Mouse (Mus musculus) hindbrain, postnatal 0 days (tissue): ENCODE results near the gene Ppfibp1. TPM values are rescaled to one million over a fixed set of nuclear protein-coding genes. Genes with fewer than 3 reads are reported as not detected.

Experiments
- ATAC-seq: fragments of 200-750 bp; cut with Nextera tagmentation; 2 replicates; pipeline ENCODE4 v1.8.0; 2017; ENCODE audit warnings: mild to moderate bottlenecking, moderate TSS enrichment, moderate library complexity
- DNase-seq: peaks from one replicate; pipeline ENCODE4 v3.0.0-alpha.2; 2015; ENCODE audit warnings: low spot score
- H3K27ac ChIP-seq: fragments of 300-500 bp; sonication (generic); 2 replicates; pipeline ENCODE4 v1.5.1; 2014; ENCODE audit warnings: mild to moderate bottlenecking
- H3K27me3 ChIP-seq: fragments of 300-500 bp; sonication (generic); 2 replicates; pipeline ENCODE4 v1.6.1; 2014; ENCODE audit warnings: low read length, mixed read lengths; ENCODE audit not compliant: insufficient read depth
- H3K36me3 ChIP-seq: fragments of 300-500 bp; sonication (generic); 2 replicates; pipeline ENCODE4 v1.6.1; 2014; ENCODE audit warnings: low read length, mixed read lengths; ENCODE audit not compliant: insufficient read depth
- H3K4me1 ChIP-seq: fragments of 300-500 bp; sonication (generic); 2 replicates; pipeline ENCODE4 v1.6.1; 2014; ENCODE audit warnings: antibody characterized with exemption, low read length, mixed read lengths; ENCODE audit not compliant: insufficient read depth
- H3K4me2 ChIP-seq: fragments of 300-500 bp; sonication (generic); 2 replicates; pipeline ENCODE4 v1.6.1; 2014; ENCODE audit warnings: low read depth, mild to moderate bottlenecking, low read length, moderate library complexity, mixed read lengths
- H3K4me3 ChIP-seq: fragments of 300-500 bp; sonication (generic); 2 replicates; pipeline ENCODE4 v1.5.1; 2014; ENCODE audit warnings: low read length
- H3K9ac ChIP-seq: fragments of 300-500 bp; sonication (generic); replicated peaks from 2 replicates; pipeline ENCODE4 v1.6.1; 2014; ENCODE audit warnings: mild to moderate bottlenecking, low read length, moderate library complexity, mixed read lengths
- H3K9me3 ChIP-seq: fragments of 300-500 bp; sonication (generic); 2 replicates; pipeline ENCODE4 v1.6.1; 2016; ENCODE audit warnings: low read length, mixed read lengths
- CTCF ChIP-seq: IDR thresholded peaks from 2 replicates; pipeline ENCODE4 v1.5.1; 2016; ENCODE audit warnings: antibody characterized with exemption, control low read depth, low read depth
- WGBS: fragments of 180-500 bp; shearing (Covaris S2); extraction: QIAGEN DNeasy Blood & Tissue Kit; methylation state at CpG from one replicate; pipeline ENCODE4 v1.1.7; 2014; 5-methylcytosine and 5-hydroxymethylcytosine counted together
- polyA plus RNA-seq: library from polyadenylated mRNA; unstranded; fragments of >200 nt; fragmentation: Nextera tagmentation; extraction: Ambion mirVana; gene quantifications from 2 replicates; pipeline ENCODE4 v1.2.1, GENCODE M21; 2015
- total RNA-seq: library from RNA; depleted of rRNA; stranded (reverse); fragments of >200 nt; gene quantifications from 2 replicates; pipeline ENCODE4 v1.2.3, GENCODE M21; 2014

Gene Ppfibp1
- total and polyA plus RNA-seq, 2 experiments from 2014 or later: 16.3 to 26.8 TPM

DNA sequence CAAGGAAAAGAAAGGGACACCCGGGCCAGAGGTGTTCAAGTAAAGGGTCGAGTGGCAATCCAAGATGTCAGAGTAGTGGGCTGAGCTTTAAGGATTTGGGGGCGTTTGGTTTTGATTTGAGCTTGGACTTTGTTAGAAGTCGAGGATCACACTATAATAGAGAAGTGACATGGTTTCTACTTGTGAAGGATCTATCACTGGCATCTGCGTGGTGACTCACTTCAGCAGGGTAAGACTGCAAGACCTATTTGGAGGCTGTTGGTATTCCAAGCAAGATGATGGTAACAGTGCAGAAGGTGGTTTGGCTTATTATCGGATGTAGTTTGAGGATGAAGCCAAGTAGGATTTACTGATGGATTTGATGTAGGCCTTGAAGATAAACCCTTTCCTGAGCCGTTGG, 155.3 kb downstream of the Ppfibp1 start:
- DNase-seq (no peak), ATAC-seq (no peak)
- Histone ChIP-seq H3K9ac (peak overlapping the region; percentile 89; the same call in 1 of the 2 replicates), H3K36me3 (peaks cover 10% of the 10 kb centered on the region), H3K27me3 (0 out of 2 replicates have a peak, but pooled peaks cover 4% of the 10 kb centered on the region), H3K4me1 (peaks cover 7% of the 10 kb centered on the region; the same call in 1 of the 2 replicates), H3K4me2 (peak overlapping the region; percentile 77), H3K27ac (no peak overlapping the region), H3K4me3 (peak overlapping the region; percentile 84), H3K9me3 (no peaks in the 10 kb centered on the region)
- TF ChIP-seq CTCF: no peak
- WGBS: 48% methylated on average over 7 of the region's 7 CpGs

DNA sequence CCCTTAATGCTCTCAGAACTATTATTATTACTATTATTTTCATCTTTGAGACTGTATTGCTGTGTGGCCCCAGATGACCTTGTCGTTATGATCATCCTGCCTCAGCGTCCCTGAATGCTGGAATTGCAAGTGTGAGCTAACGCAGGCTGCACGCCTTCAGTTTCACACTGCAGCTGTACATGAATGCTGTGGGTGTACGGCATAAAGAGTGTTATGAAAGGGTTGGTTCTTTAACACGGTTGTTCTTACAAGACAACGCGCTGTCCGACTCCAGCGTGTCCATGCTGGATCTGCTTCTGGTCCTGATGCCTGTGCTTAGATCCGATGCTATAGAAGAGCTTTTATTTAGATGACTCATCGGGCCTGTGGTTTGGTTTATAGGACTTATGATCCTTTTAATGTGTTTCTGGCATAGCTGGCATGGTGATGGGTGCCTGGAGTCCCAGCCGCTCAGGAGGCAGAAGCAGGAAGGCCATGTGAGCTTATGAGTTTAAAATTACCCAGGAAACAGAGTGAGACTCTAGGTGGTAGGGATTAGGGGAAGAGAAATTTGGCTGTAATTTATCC, 161.0 kb downstream of the Ppfibp1 start:
- no peak for ATAC-seq

DNA sequence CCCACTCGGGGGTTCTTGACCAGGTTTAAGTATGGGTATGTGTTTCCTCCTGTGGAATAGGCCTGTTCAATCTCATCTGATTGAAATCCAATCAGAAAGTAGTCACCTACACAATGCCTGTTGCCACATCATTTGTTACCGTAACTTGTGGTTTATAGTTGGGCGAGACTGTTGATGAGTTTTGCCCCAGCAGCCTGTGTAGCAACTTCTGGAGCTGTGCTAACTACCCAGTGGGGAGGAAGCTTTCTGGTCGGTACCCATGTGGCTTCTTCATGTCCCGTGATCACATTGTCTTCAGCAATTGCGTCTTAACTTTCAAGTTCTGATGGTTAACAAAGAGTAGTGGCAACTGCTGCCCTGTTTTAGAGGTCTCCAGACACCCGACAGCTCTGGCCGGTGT, 163.4 kb downstream of the Ppfibp1 start:
- no peak for ATAC-seq
- WGBS: 97% methylated on average over 8 of the region's 8 CpGs

More for the DNA sequence above, 161.0 kb downstream of the Ppfibp1 start:
- no peak for TF ChIP-seq CTCF
- Histone ChIP-seq H3K27me3 (no peaks in the 10 kb centered on the region), H3K4me2 (no peak overlapping the region), H3K4me3 (no peak overlapping the region), H3K9ac (no peak overlapping the region), H3K9me3 (no peaks in the 10 kb centered on the region), H3K36me3 (peaks cover 47% of the 10 kb centered on the region), H3K27ac (no peak overlapping the region), H3K4me1 (no peaks in the 10 kb centered on the region)
- WGBS: 95% methylated on average over 13 of the region's 13 CpGs
- no peak for DNase-seq

DNA sequence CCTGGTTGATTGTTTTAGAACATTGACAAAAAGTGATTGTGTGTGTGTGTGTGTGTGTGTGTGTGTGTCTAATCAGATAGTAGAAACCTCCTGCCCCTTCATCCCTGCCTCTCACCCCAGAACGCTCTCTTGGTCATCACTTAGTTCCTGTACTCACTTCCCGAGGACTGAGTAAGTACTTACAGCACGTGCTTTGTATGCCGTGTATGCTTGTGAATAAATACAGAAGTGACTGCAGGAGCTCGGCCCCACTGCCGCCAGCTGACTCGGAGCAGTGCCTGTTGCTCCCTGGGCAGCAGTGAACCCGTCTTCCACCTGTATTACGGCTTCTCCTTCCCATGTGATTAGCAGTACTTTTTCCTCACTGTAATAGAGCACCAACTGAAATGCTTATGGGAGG, 164.2 kb downstream of the Ppfibp1 start:
- ATAC-seq (no peak), DNase-seq (no peak)
- Histone ChIP-seq H3K4me1 (no peaks in the 10 kb centered on the region), H3K9me3 (no peaks in the 10 kb centered on the region), H3K27me3 (no peaks in the 10 kb centered on the region), H3K4me2 (no peak overlapping the region), H3K36me3 (peaks cover 59% of the 10 kb centered on the region), H3K9ac (no peak overlapping the region), H3K27ac (no peak overlapping the region), H3K4me3 (no peak overlapping the region)
- TF ChIP-seq CTCF: no peak
- 84% methylated on average over 9 of the region's 9 CpGs for WGBS

More for the DNA sequence above, 163.4 kb downstream of the Ppfibp1 start:
- DNase-seq: no peak
- Histone ChIP-seq H3K27ac (no peak overlapping the region), H3K36me3 (peaks cover 61% of the 10 kb centered on the region), H3K9me3 (no peaks in the 10 kb centered on the region), H3K4me3 (no peak overlapping the region), H3K4me1 (no peaks in the 10 kb centered on the region), H3K9ac (no peak overlapping the region), H3K4me2 (no peak overlapping the region), H3K27me3 (no peaks in the 10 kb centered on the region)
- no peak for TF ChIP-seq CTCF

DNA sequence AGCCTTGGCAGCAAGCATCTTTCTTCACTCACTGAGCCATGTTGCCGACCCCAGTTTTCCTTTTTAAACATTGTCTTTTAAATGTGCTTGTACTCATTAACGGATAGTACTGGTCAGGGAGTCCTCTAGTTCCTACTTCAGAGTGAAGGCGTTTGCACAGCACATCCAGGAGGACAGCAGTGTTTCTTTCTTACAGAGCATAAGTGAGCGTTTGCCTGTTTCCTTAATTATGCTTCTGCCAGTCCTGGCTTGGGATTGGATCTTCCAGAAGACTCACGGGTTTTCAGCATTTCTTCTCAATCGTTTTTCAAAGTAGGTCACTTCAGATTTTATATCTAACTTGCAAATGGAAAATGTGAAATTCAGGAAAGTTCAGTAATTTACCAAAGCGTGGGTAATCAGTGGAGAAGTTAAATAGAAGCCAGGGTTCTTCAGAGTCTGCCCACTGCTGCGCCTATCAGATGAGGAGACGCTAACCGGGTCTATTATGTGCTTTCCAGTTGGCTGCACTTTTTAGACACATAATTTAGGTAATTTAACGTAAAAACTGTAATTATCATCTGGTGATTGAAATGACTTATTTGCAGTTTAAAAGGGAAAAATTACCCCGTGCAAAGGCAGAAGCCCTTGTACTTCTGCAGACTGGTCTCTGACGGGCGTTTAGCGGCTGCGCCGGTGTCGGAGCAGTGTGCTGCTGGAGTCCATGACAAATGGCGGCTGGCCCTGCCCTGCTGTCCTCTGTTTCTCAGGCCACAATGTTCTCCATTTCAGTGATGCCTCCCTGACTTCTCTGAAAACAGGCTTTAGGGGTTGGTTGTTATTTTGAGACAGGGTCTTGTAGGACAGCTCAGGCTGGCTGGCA, 165.7 kb downstream of the Ppfibp1 start:
- H3K4me1 ChIP-seq: no peaks in the 10 kb centered on the region
- no peak overlapping the region for H3K4me2 ChIP-seq
- no peak for ATAC-seq
- H3K27me3 ChIP-seq: no peaks in the 10 kb centered on the region
- no peak for DNase-seq
- no peaks in the 10 kb centered on the region for H3K9me3 ChIP-seq
- peaks cover 51% of the 10 kb centered on the region for H3K36me3 ChIP-seq
- no peak overlapping the region for H3K27ac ChIP-seq
- WGBS: 84% methylated on average over 19 of the region's 19 CpGs
- no peak overlapping the region for H3K4me3 ChIP-seq
- TF ChIP-seq CTCF: no peak
- H3K9ac ChIP-seq: no peak overlapping the region

DNA sequence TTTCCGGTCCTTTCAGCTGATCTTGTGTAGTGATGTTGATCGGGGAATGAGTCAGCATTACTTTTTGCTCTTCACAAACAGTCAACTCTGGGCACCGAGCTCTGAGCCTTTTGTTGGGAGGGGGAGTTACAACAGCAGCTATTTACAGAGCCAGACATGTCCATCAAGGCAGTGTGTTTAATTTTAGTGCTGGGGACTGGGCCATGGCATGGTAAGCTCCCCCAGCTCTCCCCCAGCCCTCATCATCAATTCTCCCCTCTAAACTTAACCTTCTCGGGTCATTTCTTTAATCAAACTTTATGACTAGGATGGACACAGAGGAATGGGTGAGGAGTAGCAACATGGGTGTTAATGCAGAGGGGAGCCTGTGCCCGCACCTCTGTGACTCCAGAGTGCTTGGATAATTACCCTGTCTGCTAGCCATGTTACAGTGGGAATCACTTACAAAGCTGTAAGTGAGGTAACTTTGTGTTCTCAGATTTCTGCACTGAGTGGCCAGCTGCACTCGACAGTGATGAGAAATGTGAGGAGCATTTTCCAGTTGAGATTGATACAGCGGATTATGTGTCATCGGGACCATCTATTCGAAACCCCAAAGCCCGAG, 167.2 kb downstream of the Ppfibp1 start:
- no peak for TF ChIP-seq CTCF
- Histone ChIP-seq H3K4me2 (no peak overlapping the region), H3K4me3 (no peak overlapping the region), H3K36me3 (peaks cover 37% of the 10 kb centered on the region), H3K27ac (no peak overlapping the region), H3K27me3 (no peaks in the 10 kb centered on the region), H3K9me3 (no peaks in the 10 kb centered on the region), H3K4me1 (no peaks in the 10 kb centered on the region), H3K9ac (no peak overlapping the region)
- DNase-seq (no peak), ATAC-seq (no peak)
- 93% methylated on average over 10 of the region's 10 CpGs for WGBS
